Mouse (Mus musculus): ENCODE results near the gene Spn.

GRCm38 (mm10) chr7:127098950-127099349, 38.7 kb downstream of the Spn start:
- no peak for TF ChIP-seq POLR2A (IDR thresholded peaks at IDR 0.05; ENCODE audit: low read depth, low read length)
- TF ChIP-seq CTCF (IDR thresholded peaks at IDR 0.05; ENCODE audit: extremely low read depth, insufficient read length, insufficient replicate concordance, low read depth, low read length): no peak
